Mouse (Mus musculus) hindbrain, embryonic 12.5 days (tissue): ENCODE data around the gene Trpv5. TPM values are rescaled to one million over a fixed set of nuclear protein-coding genes. Genes with fewer than 3 reads are reported as not detected.

Experiments
- ATAC-seq: fragments of 200-750 bp; cut with Nextera tagmentation; 2 replicates; pipeline ENCODE4 v1.8.0; 2017; ENCODE audit warnings: moderate TSS enrichment; ENCODE audit not compliant: low FRiP score
- H3K27ac ChIP-seq: fragments of 300-500 bp; sonication (generic); 2 replicates; pipeline ENCODE4 v1.5.1; 2016; ENCODE audit warnings: mild to moderate bottlenecking
- H3K27me3 ChIP-seq: fragments of 300-500 bp; sonication (generic); 2 replicates; pipeline ENCODE4 v1.6.1; 2016; ENCODE audit warnings: mild to moderate bottlenecking
- H3K36me3 ChIP-seq: fragments of 300-500 bp; sonication (generic); 2 replicates; pipeline ENCODE4 v1.6.1; 2016; ENCODE audit warnings: mild to moderate bottlenecking
- H3K4me1 ChIP-seq: fragments of 300-500 bp; sonication (generic); 2 replicates; pipeline ENCODE4 v1.6.1; 2016
- H3K4me2 ChIP-seq: fragments of 300-500 bp; sonication (generic); replicated peaks from 2 replicates; pipeline ENCODE4 v1.6.1; 2016; ENCODE audit warnings: mild to moderate bottlenecking
- H3K4me3 ChIP-seq: fragments of 300-500 bp; sonication (generic); 2 replicates; pipeline ENCODE4 v1.5.1; 2016; ENCODE audit warnings: mild to moderate bottlenecking
- H3K9ac ChIP-seq: fragments of 300-500 bp; sonication (generic); 2 replicates; pipeline ENCODE4 v1.6.1; 2016; ENCODE audit warnings: mild to moderate bottlenecking, moderate library complexity
- H3K9me3 ChIP-seq: fragments of 300-500 bp; sonication (generic); replicated peaks from 2 replicates; pipeline ENCODE4 v1.6.1; 2016; ENCODE audit warnings: mild to moderate bottlenecking
- WGBS: fragments of 180-500 bp; shearing (Covaris S2); methylation state at CpG from one replicate; pipeline ENCODE4 v1.1.7; 2016; 5-methylcytosine and 5-hydroxymethylcytosine counted together
- polyA plus RNA-seq: library from polyadenylated mRNA; unstranded; fragments of >200 nt; fragmentation: Nextera tagmentation; extraction: Ambion mirVana; gene quantifications from 2 replicates; pipeline ENCODE4 v1.2.1, GENCODE M21; 2016

Gene Trpv5
- polyA plus RNA-seq, 1 experiment from 2014 or later, result not detected

DNA sequence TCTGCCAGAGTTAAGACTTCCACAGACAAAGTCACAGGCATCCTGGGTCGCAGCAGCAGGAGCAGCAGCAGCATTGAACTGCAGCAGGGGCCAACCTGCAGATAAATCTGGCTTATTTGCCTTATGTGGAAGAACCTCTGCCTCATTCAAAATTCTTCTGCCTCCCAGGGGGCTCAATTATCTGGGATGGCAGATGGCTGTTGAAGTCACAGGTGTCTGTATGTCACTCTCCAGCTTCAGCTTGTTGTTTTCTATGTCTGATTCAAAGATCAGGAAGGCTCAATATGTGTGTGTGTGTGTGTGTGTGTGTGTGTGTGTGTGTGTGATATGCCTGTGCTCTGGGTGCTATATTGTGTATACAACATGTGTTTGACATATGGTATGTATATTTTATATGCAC is 43.2 kb downstream of the Trpv5 start:
- ATAC-seq, result 0 out of 2 replicates have a peak, but pooled peaks have one; percentile 32
- no peaks in the 10 kb centered on the region for H3K36me3 ChIP-seq
- no peak overlapping the region for H3K4me3 ChIP-seq
- H3K9me3 ChIP-seq, result no peaks in the 10 kb centered on the region
- 38% methylated on average over 1 of the region's 1 CpGs for WGBS
- peaks cover 6% of the 10 kb centered on the region; the same call in 1 of the 2 replicates for H3K4me1 ChIP-seq
- H3K27me3 ChIP-seq, result no peaks in the 10 kb centered on the region
- H3K4me2 ChIP-seq, result no peak overlapping the region
- H3K27ac ChIP-seq, result no peak overlapping the region
- no peak overlapping the region for H3K9ac ChIP-seq

DNA sequence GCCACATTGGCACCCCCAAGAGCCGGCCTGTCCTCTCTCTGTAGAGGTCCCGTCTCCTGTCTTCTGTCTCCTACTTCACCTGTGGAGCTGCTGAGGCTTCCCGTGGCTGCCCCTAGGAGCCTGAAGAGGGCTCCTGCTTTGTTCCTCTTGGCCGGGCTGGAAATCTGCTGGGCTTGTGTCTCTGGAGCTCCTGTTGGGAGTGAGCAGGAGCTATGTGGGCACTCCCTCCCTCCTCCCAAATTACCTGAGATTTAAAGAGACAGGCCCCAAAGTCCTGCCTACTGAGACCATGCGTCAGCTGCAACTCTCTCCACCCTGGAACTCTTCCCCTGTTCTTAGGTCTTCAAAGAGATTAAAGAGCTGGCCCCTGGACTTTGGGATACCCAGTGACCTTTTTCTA is 44.4 kb downstream of the Trpv5 start, which contains the start of gene Trpv6:
Gene Trpv6, minus strand, starts transcription at position 228 of the 400 bp plus-strand sequence.
- no peak within 1 kb of the TSS for H3K4me2 ChIP-seq
- no peaks in the 10 kb centered on the region for H3K27me3 ChIP-seq
- no peak within 1 kb of the TSS for H3K9ac ChIP-seq
- no peaks in the 10 kb centered on the region for H3K9me3 ChIP-seq
- H3K27ac ChIP-seq, result no peak within 1 kb of the TSS
- peaks cover 6% of the 10 kb centered on the region; the same call in 1 of the 2 replicates for H3K4me1 ChIP-seq
- no peak for ATAC-seq
- no peak within 1 kb of the TSS for H3K4me3 ChIP-seq
- no peaks in the 10 kb centered on the region for H3K36me3 ChIP-seq
- WGBS, result 26% methylated on average over 5 of the region's 5 CpGs

DNA sequence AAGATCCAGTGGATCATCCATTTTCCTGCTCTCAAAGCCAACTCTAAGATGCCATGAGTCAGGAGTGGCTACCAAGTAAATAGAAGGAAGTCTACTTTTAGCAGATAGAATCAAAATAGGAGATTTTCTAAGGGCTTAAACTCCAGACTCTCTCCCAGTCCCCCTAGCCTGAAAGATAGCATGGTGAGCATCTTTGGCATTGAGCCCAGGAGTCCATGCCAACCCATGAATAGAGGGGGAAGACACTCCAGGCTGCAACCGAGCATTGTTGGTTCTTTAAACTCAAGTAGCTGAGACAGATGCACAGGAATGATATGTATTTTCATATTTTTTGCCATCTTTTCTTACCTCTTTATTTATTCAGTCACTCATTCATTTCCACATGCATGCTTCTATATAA is 45.4 kb downstream of the Trpv5 start:
- H3K27me3 ChIP-seq, result no peaks in the 10 kb centered on the region
- no peak overlapping the region for H3K4me3 ChIP-seq
- no peaks in the 10 kb centered on the region for H3K9me3 ChIP-seq
- H3K36me3 ChIP-seq, result no peaks in the 10 kb centered on the region
- peaks cover 6% of the 10 kb centered on the region; the same call in 1 of the 2 replicates for H3K4me1 ChIP-seq
- no peak overlapping the region for H3K9ac ChIP-seq
- WGBS, result 46% methylated on average over 1 of the region's 1 CpGs
- no peak for ATAC-seq
- H3K27ac ChIP-seq, result no peak overlapping the region
- H3K4me2 ChIP-seq, result no peak overlapping the region

DNA sequence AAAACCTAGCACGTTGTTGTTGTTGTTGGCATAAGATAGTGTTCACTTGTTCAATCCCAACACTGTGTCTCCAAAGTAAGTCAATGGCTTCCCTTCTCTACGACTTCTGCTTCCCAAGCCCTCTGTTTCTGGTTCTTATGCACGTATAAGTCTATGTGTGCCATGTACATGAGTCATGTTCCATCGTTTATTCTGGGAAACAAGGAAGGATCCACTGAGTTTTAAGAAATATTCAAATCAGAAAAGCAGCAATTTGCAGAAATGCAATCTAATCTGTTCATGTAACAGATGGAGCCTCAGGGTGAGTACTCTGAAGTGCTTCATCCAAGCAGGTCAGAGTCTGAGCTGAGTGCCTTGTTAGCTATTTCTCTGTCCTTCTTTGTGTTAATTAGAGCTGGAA is 49.0 kb downstream of the Trpv5 start:
- 89% methylated on average over 4 of the region's 4 CpGs for WGBS
- Histone ChIP-seq H3K4me3 (no peak overlapping the region), H3K4me2 (no peak overlapping the region), H3K9ac (no peak overlapping the region), H3K27me3 (no peaks in the 10 kb centered on the region), H3K36me3 (no peaks in the 10 kb centered on the region), H3K27ac (no peak overlapping the region), H3K9me3 (no peaks in the 10 kb centered on the region), H3K4me1 (0 out of 2 replicates have a peak, but pooled peaks cover 3% of the 10 kb centered on the region)
- no peak for ATAC-seq

DNA sequence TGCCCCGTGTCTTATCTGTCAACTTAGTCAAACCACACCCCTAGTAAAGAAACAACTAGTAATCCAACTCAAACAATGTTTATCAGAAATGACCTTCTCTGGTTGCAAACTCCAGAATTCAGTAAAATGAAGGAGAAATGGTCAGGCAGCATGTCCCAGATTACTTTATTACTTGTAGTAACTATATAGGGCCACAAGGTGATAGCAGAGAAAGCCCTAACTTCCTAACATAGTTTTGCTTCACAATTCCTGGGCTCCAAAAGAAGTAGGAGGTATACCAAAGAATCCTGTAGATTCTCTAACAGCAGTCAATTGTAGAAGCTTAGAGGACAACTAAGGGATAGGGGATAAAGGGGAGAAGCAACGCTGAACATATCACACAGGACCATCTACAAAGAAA is 49.8 kb downstream of the Trpv5 start:
- no peak overlapping the region for H3K4me3 ChIP-seq
- H3K36me3 ChIP-seq, result no peaks in the 10 kb centered on the region
- no peak overlapping the region for H3K4me2 ChIP-seq
- 0 out of 2 replicates have a peak, but pooled peaks cover 3% of the 10 kb centered on the region for H3K4me1 ChIP-seq
- H3K27ac ChIP-seq, result no peak overlapping the region
- no peaks in the 10 kb centered on the region for H3K9me3 ChIP-seq
- no peaks in the 10 kb centered on the region for H3K27me3 ChIP-seq
- no peak for ATAC-seq
- 80% methylated on average over 2 of the region's 2 CpGs for WGBS
- H3K9ac ChIP-seq, result no peak overlapping the region

DNA sequence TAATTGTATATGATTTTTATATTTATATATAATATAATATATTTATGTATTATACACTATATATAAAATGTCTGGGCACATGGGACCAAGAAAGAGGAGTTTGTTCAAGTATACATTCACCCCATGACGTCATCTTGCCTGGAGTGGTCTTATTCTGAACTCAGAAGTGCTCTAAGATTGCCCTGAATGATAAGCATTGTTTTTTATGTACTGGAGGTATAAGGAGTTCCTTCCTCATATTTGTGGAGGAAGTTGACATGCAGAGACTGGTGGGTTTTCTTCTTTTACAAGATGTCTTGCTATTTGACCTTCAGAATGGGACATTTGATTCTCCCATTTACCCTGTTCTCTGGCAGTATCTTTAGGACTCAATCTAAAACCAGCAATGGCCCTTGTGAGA is 52.4 kb downstream of the Trpv5 start:
- ATAC-seq, result no peak
- Histone ChIP-seq H3K4me3 (no peak overlapping the region), H3K36me3 (no peaks in the 10 kb centered on the region), H3K27ac (no peak overlapping the region), H3K9ac (no peak overlapping the region), H3K4me2 (no peak overlapping the region), H3K4me1 (no peaks in the 10 kb centered on the region), H3K27me3 (no peaks in the 10 kb centered on the region), H3K9me3 (no peaks in the 10 kb centered on the region)
- WGBS, result 77% methylated on average over 1 of the region's 1 CpGs

DNA sequence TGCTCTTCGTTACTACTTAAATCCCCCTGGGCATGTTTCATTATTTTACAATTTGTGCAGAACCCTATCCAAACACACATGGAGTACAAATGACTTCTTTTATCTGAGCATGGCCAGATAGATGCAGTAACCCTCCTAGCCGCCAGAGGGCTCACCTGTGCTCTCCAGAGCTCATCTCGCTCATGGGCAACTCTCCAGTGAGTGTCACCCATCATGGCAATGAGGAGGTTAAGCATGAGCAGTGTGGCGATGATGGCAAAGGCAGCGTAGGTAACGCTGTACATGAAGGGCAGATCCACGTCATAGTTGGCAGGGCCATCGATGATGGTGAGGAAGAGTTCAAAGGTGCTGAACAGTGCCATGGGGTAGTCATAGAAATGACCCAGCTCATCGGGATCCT is 57.9 kb downstream of the Trpv5 start:
- 64% methylated on average over 9 of the region's 9 CpGs for WGBS
- peaks cover 12% of the 10 kb centered on the region; the same call in 1 of the 2 replicates for H3K36me3 ChIP-seq
- H3K4me1 ChIP-seq, result no peaks in the 10 kb centered on the region
- H3K4me3 ChIP-seq, result no peak overlapping the region
- no peak overlapping the region for H3K27ac ChIP-seq
- no peak overlapping the region for H3K4me2 ChIP-seq
- peak; percentile 14; the same call in 1 of the 2 replicates for ATAC-seq
- no peaks in the 10 kb centered on the region for H3K27me3 ChIP-seq
- no peak overlapping the region for H3K9ac ChIP-seq
- H3K9me3 ChIP-seq, result no peaks in the 10 kb centered on the region

DNA sequence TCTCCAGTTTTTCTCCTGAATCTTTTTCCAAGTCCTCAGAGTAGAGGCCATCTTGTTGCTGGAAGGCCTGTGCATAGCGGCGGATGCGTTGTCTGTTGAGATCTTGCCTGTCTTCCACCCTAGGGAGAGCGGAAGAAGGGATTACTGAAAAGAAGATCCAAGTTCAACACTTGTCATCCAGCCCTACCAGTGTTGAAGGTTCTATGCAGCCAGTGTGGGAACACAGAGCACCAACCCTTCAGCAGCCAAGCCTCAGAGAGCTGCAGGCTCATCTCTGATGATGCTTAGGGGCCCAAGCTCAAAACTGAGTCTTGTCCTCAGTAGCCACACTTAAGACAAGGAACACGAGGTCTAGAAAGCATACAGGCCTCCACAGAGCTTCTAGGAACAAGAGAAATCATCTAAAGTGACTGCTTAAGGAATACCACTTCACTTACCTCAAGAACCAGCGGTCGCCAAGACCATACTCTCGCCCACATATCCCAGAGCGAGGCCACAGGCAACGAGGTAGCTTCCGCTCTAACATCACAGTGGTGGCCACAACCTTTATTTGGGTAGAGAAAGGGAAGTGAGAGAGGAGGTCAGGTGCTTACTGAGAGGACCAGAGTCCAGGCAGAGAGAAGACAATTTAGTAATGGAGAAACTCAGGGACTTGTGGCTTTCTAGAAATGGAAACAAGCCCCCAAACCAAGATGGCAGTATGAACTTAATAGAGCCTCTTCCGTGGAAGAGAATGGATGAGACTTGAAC is 59.2 kb downstream of the Trpv5 start:
- Histone ChIP-seq H3K4me2 (no peak overlapping the region), H3K9me3 (no peaks in the 10 kb centered on the region), H3K36me3 (peaks cover 23% of the 10 kb centered on the region; the same call in 1 of the 2 replicates), H3K27me3 (no peaks in the 10 kb centered on the region), H3K9ac (no peak overlapping the region), H3K4me3 (no peak overlapping the region), H3K27ac (no peak overlapping the region), H3K4me1 (no peaks in the 10 kb centered on the region)
- ATAC-seq, result no peak
- WGBS, result 90% methylated on average over 12 of the region's 12 CpGs

DNA sequence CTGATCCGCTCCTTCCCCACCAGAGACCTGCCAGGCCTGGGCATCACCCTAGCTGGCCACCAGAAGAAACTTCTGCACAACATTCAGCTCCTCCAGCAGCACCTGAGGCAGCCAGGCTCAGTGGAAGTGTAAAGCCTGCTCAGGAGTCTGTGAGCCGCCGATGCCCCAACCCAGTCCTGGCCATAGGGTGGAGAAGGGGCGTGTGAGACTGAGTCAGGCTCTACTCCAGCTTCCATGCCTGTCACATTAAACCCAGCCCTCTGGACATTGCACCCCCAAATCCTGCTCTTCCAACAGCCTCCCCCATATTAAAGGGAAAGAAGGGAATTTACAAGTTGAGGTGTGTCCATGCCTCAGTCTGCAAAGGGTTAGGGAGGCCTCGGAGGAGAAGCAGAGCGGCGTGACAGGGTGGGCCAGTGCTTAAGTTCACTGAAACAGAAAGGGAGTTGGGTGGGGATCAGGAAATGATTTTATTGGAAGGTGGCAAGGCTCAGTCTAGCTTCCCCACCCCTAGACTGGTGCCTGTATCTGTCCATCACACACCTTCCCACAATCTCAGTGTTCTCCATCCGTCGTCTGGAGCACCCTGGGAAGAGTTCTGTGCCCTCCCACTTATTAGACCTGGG is 60.3 kb downstream of the Trpv5 start:
- Histone ChIP-seq H3K4me1 (no peaks in the 10 kb centered on the region), H3K9ac (no peak overlapping the region), H3K36me3 (peaks cover 27% of the 10 kb centered on the region; the same call in 1 of the 2 replicates), H3K27ac (no peak overlapping the region), H3K9me3 (no peaks in the 10 kb centered on the region), H3K27me3 (no peaks in the 10 kb centered on the region), H3K4me2 (no peak overlapping the region), H3K4me3 (no peak overlapping the region)
- ATAC-seq, result no peak
- WGBS, result 90% methylated on average over 9 of the region's 9 CpGs

DNA sequence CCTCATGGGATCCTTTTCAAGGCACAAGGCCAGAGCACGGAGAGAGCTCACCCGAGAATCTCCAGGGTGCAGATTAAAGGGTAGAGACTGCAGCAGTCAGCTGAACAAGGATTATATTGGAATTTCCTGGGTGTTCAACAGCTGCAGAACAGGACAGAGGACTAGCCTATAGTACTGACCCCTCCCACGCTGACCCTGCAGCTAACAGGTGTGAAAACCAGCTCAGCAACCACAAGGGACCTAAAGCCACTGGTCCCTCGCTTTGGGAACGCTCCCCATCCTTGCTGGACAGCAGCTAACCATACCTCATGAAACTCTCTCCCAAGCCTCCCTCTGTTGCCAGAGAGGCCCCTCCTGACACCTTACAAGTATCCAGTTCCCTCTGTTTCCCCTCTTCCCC is 72.9 kb downstream of the Trpv5 start:
- no peaks in the 10 kb centered on the region for H3K27me3 ChIP-seq
- H3K36me3 ChIP-seq, result no peaks in the 10 kb centered on the region
- WGBS, result 56% methylated on average over 5 of the region's 5 CpGs
- H3K9ac ChIP-seq, result no peak overlapping the region
- H3K4me2 ChIP-seq, result no peak overlapping the region
- peaks cover 14% of the 10 kb centered on the region for H3K4me1 ChIP-seq
- H3K9me3 ChIP-seq, result no peaks in the 10 kb centered on the region
- no peak overlapping the region for H3K4me3 ChIP-seq
- no peak overlapping the region for H3K27ac ChIP-seq
- ATAC-seq, result no peak

DNA sequence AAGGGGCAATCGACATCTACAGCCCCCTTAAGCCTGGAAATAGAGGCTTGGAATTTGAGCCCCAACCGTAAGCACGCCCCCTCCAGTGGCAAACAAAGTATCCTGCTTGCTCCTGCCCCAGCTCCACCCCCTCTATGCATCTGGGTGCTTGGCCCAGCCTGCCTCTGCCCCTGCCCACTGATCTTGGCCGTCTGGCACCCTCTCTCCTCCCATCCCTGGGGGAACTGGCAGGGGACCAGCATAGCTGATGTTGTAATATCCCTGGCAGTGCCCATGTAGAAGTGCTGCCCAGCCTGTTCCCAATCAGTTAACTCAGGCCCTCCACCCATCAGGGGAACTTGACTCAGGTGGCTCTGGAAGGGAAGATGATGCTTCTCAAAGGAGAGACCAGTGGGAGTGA is 74.4 kb downstream of the Trpv5 start:
- H3K27ac ChIP-seq, result no peak overlapping the region
- 6% methylated on average over 4 of the region's 4 CpGs for WGBS
- ATAC-seq, result no peak

DNA sequence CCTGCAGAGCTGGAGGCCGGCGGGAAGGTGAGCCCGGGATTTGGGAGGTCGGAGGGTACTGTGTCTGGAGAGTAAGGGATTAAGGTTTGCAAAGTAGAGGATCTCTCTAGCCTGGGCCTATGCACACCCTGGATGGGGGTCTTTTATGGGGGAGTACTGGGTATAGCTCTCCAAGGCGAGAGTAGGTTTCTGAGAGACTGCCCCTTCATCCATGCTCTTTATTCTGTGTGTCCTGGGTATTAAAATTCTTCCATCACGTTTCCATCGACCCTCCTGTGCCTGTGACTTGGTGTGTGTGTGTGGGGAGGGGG is 74.8 kb downstream of the Trpv5 start:
- Histone ChIP-seq H3K4me2 (peak overlapping the region; percentile 88), H3K27ac (peak overlapping the region; percentile 92), H3K27me3 (no peaks in the 10 kb centered on the region), H3K9ac (peak overlapping the region; percentile 89), H3K36me3 (no peaks in the 10 kb centered on the region), H3K4me3 (peak overlapping the region; percentile 74), H3K4me1 (peaks cover 14% of the 10 kb centered on the region), H3K9me3 (no peaks in the 10 kb centered on the region)
- under 1% methylated on average over 7 of the region's 7 CpGs for WGBS
- peak; percentile 65; the same call in 1 of the 2 replicates for ATAC-seq

More for the DNA sequence above, 74.4 kb downstream of the Trpv5 start:
- Histone ChIP-seq H3K4me2 (peak overlapping the region; percentile 88), H3K9ac (peak overlapping the region; percentile 89), H3K27me3 (no peaks in the 10 kb centered on the region), H3K36me3 (no peaks in the 10 kb centered on the region), H3K4me1 (peaks cover 14% of the 10 kb centered on the region), H3K4me3 (peak overlapping the region; percentile 74), H3K9me3 (no peaks in the 10 kb centered on the region)
